Mouse (Mus musculus): ENCODE data around the gene Stk32c. TPM values are rescaled to one million over a fixed set of nuclear protein-coding genes. Genes with fewer than 3 reads are reported as not detected.

The Stk32c gene
- total and polyA plus RNA-seq, 3 experiments = 0.21 TPM; not detected in 2

GRCm38 (mm10) chr7:139221856-139222255, 8.7 kb upstream of the Stk32c start:
- H3K27me3 ChIP-seq (ENCODE audit: control insufficient read depth in 1 of 2, insufficient read depth in 2 of 2, low read length in 2 of 2) = no peaks in the 10 kb centered on the region; a peak in 1 of 4 replicates
- no peak for DNase-seq (ENCODE audit: low read depth, low spot score)
- no peak overlapping the region for H3K9ac ChIP-seq (ENCODE audit: control insufficient read depth, low read depth, low read length, poor library complexity, severe bottlenecking)
- H3K79me2 ChIP-seq (ENCODE audit: control insufficient read depth, insufficient read depth, low read length, poor library complexity) = no peaks in the 10 kb centered on the region
- no peak for TF ChIP-seq E2F4 (IDR thresholded peaks at IDR 0.05; ENCODE audit: borderline replicate concordance, low read depth, low read length)
- peaks cover 0 to 2% of the 10 kb centered on the region in 2 experiments; a peak in 1 of 4 replicates for H3K36me3 ChIP-seq (ENCODE audit: control insufficient read depth in 1 of 2, insufficient read depth in 2 of 2, low read length in 2 of 2)
- H3K27ac ChIP-seq (ENCODE audit: control insufficient read depth, low read depth, low read length) = no peak overlapping the region
- H3K4me1 ChIP-seq (ENCODE audit: control insufficient read depth in 1 of 2, insufficient read depth in 2 of 2, low read length in 2 of 2) = peaks cover 0 to 5% of the 10 kb centered on the region in 2 experiments; a peak in 3 of 4 replicates
- H3K9me3 ChIP-seq (replicated peaks; ENCODE audit: insufficient read depth, low read length) = no peaks in the 10 kb centered on the region
- H3K4me3 ChIP-seq (ENCODE audit: control insufficient read depth in 1 of 2, insufficient read depth in 1 of 2, low read depth in 2 of 2, low read length in 2 of 2) = no peak overlapping the region

DNA sequence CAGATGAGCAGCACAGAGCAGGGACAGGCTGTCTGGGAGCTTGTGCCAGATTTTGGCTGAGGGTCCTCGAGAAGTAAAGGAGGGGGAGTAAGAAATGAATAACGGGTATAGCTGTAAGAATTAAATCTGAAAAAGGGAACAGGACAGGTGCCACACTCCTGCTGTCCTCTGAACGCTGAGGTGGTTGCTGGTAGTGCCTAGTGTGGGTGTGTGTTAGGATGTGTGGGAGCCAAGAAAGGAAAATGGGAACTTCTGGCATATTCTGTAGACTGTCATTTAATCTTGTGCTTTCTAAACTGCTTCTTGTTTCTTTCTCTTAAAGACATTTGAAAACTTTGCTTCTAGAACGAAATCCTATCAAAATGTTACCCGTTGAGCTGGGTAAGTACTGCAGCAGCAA, 8.0 kb upstream of the Stk32c start:
- DNase-seq (ENCODE audit: low read depth, low spot score) = no peak
- no peaks in the 10 kb centered on the region for H3K9me3 ChIP-seq (replicated peaks; ENCODE audit: insufficient read depth, low read length)
- H3K27me3 ChIP-seq (ENCODE audit: control insufficient read depth in 1 of 2, insufficient read depth in 2 of 2, low read length in 2 of 2) = no peaks in the 10 kb centered on the region; a peak in 1 of 4 replicates
- TF ChIP-seq TAL1 (IDR thresholded peaks at IDR 0.05; ENCODE audit: low read length) = no peak
- TF ChIP-seq ZNF384 (IDR thresholded peaks at IDR 0.05; ENCODE audit: low read depth, low read length) = no peak
- TF ChIP-seq ZMIZ1 (IDR thresholded peaks at IDR 0.05; ENCODE audit: low read depth, low read length) = no peak
- TF ChIP-seq TBP (IDR thresholded peaks at IDR 0.05; ENCODE audit: low read depth, low read length) = no peak
- TF ChIP-seq POLR2AphosphoS5 (IDR thresholded peaks at IDR 0.05; ENCODE audit: borderline replicate concordance, low read depth, low read length) = no peak
- no peak for TF ChIP-seq ZKSCAN1 (IDR thresholded peaks at IDR 0.05; ENCODE audit: low read depth, low read length)
- TF ChIP-seq ETS1 (IDR thresholded peaks at IDR 0.05; ENCODE audit: low read depth, low read length) = no peak
- no peak for TF ChIP-seq HCFC1 (IDR thresholded peaks at IDR 0.05; ENCODE audit: low read depth, low read length)
- no peak for TF ChIP-seq ZC3H11A (IDR thresholded peaks at IDR 0.05; ENCODE audit: low read depth, low read length)
- no peak for TF ChIP-seq JUND (IDR thresholded peaks at IDR 0.05; ENCODE audit: low read depth, low read length)
- TF ChIP-seq BHLHE40 (IDR thresholded peaks at IDR 0.05; ENCODE audit: borderline replicate concordance, low read depth, low read length) = no peak
- TF ChIP-seq MAFK (IDR thresholded peaks at IDR 0.05; ENCODE audit: borderline replicate concordance, low read depth, low read length) = no peak
- no peak for TF ChIP-seq CHD2 (IDR thresholded peaks at IDR 0.05; ENCODE audit: low read length)
- TF ChIP-seq CTCF (IDR thresholded peaks at IDR 0.05 in 2 of 3, conservative IDR thresholded peaks at IDR 0.05 in 1 of 3; ENCODE audit: control insufficient read depth in 1 of 3, insufficient read depth in 1 of 3, low read depth in 2 of 3, low read length in 3 of 3, poor library complexity in 1 of 3, severe bottlenecking in 1 of 3) = no peak
- TF ChIP-seq RCOR1 (IDR thresholded peaks at IDR 0.05; ENCODE audit: low read depth, low read length) = no peak
- no peak for TF ChIP-seq SMC3 (IDR thresholded peaks at IDR 0.05; ENCODE audit: low read depth, low read length)
- TF ChIP-seq RAD21 (IDR thresholded peaks at IDR 0.05; ENCODE audit: low read depth, low read length) = no peak
- TF ChIP-seq USF2 (IDR thresholded peaks at IDR 0.05; ENCODE audit: borderline replicate concordance in 1 of 2, insufficient read depth in 1 of 2, low read depth in 1 of 2, low read length in 2 of 2) = no peak
- TF ChIP-seq MEF2A (IDR thresholded peaks at IDR 0.05; ENCODE audit: extremely low read depth, insufficient replicate concordance, low read depth, low read length, poor library complexity, severe bottlenecking) = no peak
- H3K9ac ChIP-seq (ENCODE audit: control insufficient read depth, low read depth, low read length, poor library complexity, severe bottlenecking) = no peak overlapping the region
- no peak overlapping the region for H3K27ac ChIP-seq (ENCODE audit: control insufficient read depth, low read depth, low read length)
- peaks cover 0 to 5% of the 10 kb centered on the region in 2 experiments; a peak in 3 of 4 replicates for H3K4me1 ChIP-seq (ENCODE audit: control insufficient read depth in 1 of 2, insufficient read depth in 2 of 2, low read length in 2 of 2)
- no peaks in the 10 kb centered on the region for H3K79me2 ChIP-seq (ENCODE audit: control insufficient read depth, insufficient read depth, low read length, poor library complexity)
- peaks cover 0 to 2% of the 10 kb centered on the region in 2 experiments; a peak in 1 of 4 replicates for H3K36me3 ChIP-seq (ENCODE audit: control insufficient read depth in 1 of 2, insufficient read depth in 2 of 2, low read length in 2 of 2)
- no peak overlapping the region for H3K4me3 ChIP-seq (ENCODE audit: control insufficient read depth in 1 of 2, insufficient read depth in 1 of 2, low read depth in 2 of 2, low read length in 2 of 2)

Measured in MEL (cell line).